Mouse (Mus musculus): ENCODE results near the gene Idi1. TPM values are rescaled to one million over a fixed set of nuclear protein-coding genes. Genes with fewer than 3 reads are reported as not detected.
"Not testable (repeated sequence)": the region's sequence is repeated elsewhere in the genome, so short reads cannot be mapped to it uniquely, and the experiment has no call there.

Gene Idi1
- polyA plus RNA-seq, 1 experiment, result 23.6 TPM

DNA sequence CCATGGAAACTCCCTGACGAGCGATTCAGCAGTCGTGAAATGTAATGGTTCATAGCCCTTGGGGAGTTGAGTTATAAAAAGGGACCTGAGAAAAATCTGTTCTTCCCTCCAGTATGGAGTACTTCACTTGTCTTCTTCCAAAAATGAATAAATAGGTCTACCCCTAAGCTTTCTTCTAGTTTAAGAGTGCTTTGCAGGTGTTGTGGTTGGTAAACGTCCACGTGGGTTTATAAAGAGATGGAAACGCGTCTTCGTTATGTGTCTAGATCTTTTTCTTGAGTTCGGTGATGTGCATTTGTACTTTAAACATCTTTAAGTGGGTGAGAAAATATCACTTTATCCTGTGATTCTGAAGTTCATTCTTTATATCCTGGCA, 872 bp downstream of the Idi1 start:
- no peak for TF ChIP-seq TCF3 (IDR thresholded peaks at IDR 0.05; ENCODE audit: insufficient read length, low read depth)
- TF ChIP-seq POLR2AphosphoS2 (IDR thresholded peaks at IDR 0.05; ENCODE audit: insufficient read length, low read depth), result no peak
- TF ChIP-seq SRF (IDR thresholded peaks at IDR 0.05; ENCODE audit: control insufficient read depth, insufficient read length, low read depth), result no peak
- TF ChIP-seq MAX (IDR thresholded peaks at IDR 0.05; ENCODE audit: low read depth), result no peak
- TF ChIP-seq POLR2A (IDR thresholded peaks at IDR 0.05; ENCODE audit: insufficient read length, low read depth), result no peak
- no peak for TF ChIP-seq CEBPB (IDR thresholded peaks at IDR 0.05; ENCODE audit: insufficient read depth, poor library complexity, severe bottlenecking)
- no peak for TF ChIP-seq TCF12 (IDR thresholded peaks at IDR 0.05; ENCODE audit: insufficient read depth, poor library complexity, severe bottlenecking)
- no peak for TF ChIP-seq MYOG (IDR thresholded peaks at IDR 0.05; ENCODE audit: control insufficient read depth in 1 of 3, insufficient read depth in 1 of 3, insufficient read length in 2 of 3, low read depth in 2 of 3)
- TF ChIP-seq MYOD1 (IDR thresholded peaks at IDR 0.05; ENCODE audit: control insufficient read depth in 1 of 3, insufficient read length in 2 of 3, low read depth in 2 of 3), result no peak
- TF ChIP-seq REST (IDR thresholded peaks at IDR 0.05; ENCODE audit: insufficient read depth, insufficient read length), result no peak
- no peak for TF ChIP-seq E2F4 (IDR thresholded peaks at IDR 0.05; ENCODE audit: insufficient read depth)
- no peak for TF ChIP-seq USF1 (IDR thresholded peaks at IDR 0.05; ENCODE audit: low read depth)

GRCm38 (mm10) chr13:8888603-8889002, 3.3 kb downstream of the Idi1 start:
- H3K4me2 ChIP-seq (ENCODE audit: low read depth), result peak overlapping the region; percentile 91
- no peak overlapping the region for H3ac ChIP-seq (ENCODE audit: control insufficient read depth, insufficient read length)
- H3K36me3 ChIP-seq (ENCODE audit: control insufficient read depth, insufficient read depth), result peaks cover 15% of the 10 kb centered on the region
- peaks cover 31% of the 10 kb centered on the region for H3K79me2 ChIP-seq (ENCODE audit: control insufficient read depth, insufficient read depth)
- TF ChIP-seq REST (IDR thresholded peaks at IDR 0.05; ENCODE audit: insufficient read depth, insufficient read length), result no peak
- no peak for TF ChIP-seq TCF12 (IDR thresholded peaks at IDR 0.05; ENCODE audit: insufficient read depth, poor library complexity, severe bottlenecking)
- no peak for TF ChIP-seq TCF3 (IDR thresholded peaks at IDR 0.05; ENCODE audit: insufficient read length, low read depth)
- TF ChIP-seq MAX (IDR thresholded peaks at IDR 0.05; ENCODE audit: low read depth), result no peak
- no peak for TF ChIP-seq MYOG (IDR thresholded peaks at IDR 0.05; ENCODE audit: control insufficient read depth in 1 of 3, insufficient read depth in 1 of 3, insufficient read length in 2 of 3, low read depth in 2 of 3)
- TF ChIP-seq E2F4 (IDR thresholded peaks at IDR 0.05; ENCODE audit: insufficient read depth), result no peak
- no peak for TF ChIP-seq POLR2A (IDR thresholded peaks at IDR 0.05; ENCODE audit: insufficient read length, low read depth)
- TF ChIP-seq CEBPB (IDR thresholded peaks at IDR 0.05; ENCODE audit: insufficient read depth, poor library complexity, severe bottlenecking), result no peak
- no peak overlapping the region for H3K4me3 ChIP-seq
- no peaks in the 10 kb centered on the region for H3K27me3 ChIP-seq (ENCODE audit: control insufficient read depth, insufficient read depth, insufficient read length)

More for the DNA sequence above, 872 bp downstream of the Idi1 start:
- Histone ChIP-seq H3K36me3 (ENCODE audit: control insufficient read depth, insufficient read depth) (peaks cover 15% of the 10 kb centered on the region), H3ac (ENCODE audit: control insufficient read depth, insufficient read length) (peak overlapping the region; percentile 56), H3K27me3 (ENCODE audit: control insufficient read depth, insufficient read depth, insufficient read length) (no peaks in the 10 kb centered on the region), H3K79me2 (ENCODE audit: control insufficient read depth, insufficient read depth) (peaks cover 31% of the 10 kb centered on the region), H3K4me3 (peak overlapping the region; percentile 79), H3K4me2 (ENCODE audit: low read depth) (peak overlapping the region; percentile 91)

- H3K4me2 ChIP-seq (ENCODE audit: low read depth); H3K36me3 ChIP-seq (ENCODE audit: control insufficient read depth, insufficient read depth); H3K27me3 ChIP-seq (ENCODE audit: control insufficient read depth, insufficient read depth, insufficient read length); H3K4me3 ChIP-seq; H3ac ChIP-seq (ENCODE audit: control insufficient read depth, insufficient read length); H3K79me2 ChIP-seq (ENCODE audit: control insufficient read depth, insufficient read depth): not testable (repeated sequence)
Observed at GRCm38 (mm10) chr13:8905986-8906385, 20.7 kb downstream of the Idi1 start.

DNA sequence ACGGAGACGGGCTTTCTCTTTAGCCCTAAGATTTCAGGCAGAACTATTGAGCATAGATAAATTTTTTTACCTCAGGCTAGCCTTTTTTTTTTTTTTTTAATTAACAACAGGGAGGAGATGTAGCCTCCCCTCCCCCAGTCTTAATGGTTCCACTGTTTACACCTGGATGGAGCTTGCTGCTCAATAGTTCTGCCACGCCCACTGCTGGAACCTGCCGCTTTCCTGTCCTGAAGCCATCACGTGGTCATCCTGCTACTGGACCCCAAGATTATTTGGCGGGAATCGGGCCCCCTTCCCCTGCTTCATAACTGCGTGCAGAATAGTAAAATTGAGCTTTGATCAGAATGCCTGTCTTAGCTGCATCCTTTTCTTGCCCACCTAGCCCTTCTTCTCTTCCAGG, 28.6 kb downstream of the Idi1 start:
- H3K27me3 ChIP-seq (ENCODE audit: control insufficient read depth, insufficient read depth, insufficient read length); H3ac ChIP-seq (ENCODE audit: control insufficient read depth, insufficient read length): not testable (repeated sequence)

GRCm38 (mm10) chr13:8933499-8933898, 48.2 kb downstream of the Idi1 start:
- Histone ChIP-seq H3K36me3 (ENCODE audit: control insufficient read depth, insufficient read depth) (no peaks in the 10 kb centered on the region), H3ac (ENCODE audit: control insufficient read depth, insufficient read length) (no peak overlapping the region)
- TF ChIP-seq MAX (IDR thresholded peaks at IDR 0.05; ENCODE audit: low read depth), result no peak
- TF ChIP-seq POLR2AphosphoS2 (IDR thresholded peaks at IDR 0.05; ENCODE audit: insufficient read length, low read depth), result no peak
- TF ChIP-seq REST (IDR thresholded peaks at IDR 0.05; ENCODE audit: insufficient read depth, insufficient read length), result no peak
- no peak for TF ChIP-seq CEBPB (IDR thresholded peaks at IDR 0.05; ENCODE audit: insufficient read depth, poor library complexity, severe bottlenecking)

More for the DNA sequence above, 28.6 kb downstream of the Idi1 start:
- not testable (repeated sequence) for H3K79me2 ChIP-seq (ENCODE audit: control insufficient read depth, insufficient read depth); H3K36me3 ChIP-seq (ENCODE audit: control insufficient read depth, insufficient read depth); H3K4me3 ChIP-seq; H3K4me2 ChIP-seq (ENCODE audit: low read depth)

GRCm38 (mm10) chr13:8937611-8938140, 52.4 kb downstream of the Idi1 start:
- H3ac ChIP-seq (ENCODE audit: control insufficient read depth, insufficient read length); H3K36me3 ChIP-seq (ENCODE audit: control insufficient read depth, insufficient read depth); H3K79me2 ChIP-seq (ENCODE audit: control insufficient read depth, insufficient read depth); H3K27me3 ChIP-seq (ENCODE audit: control insufficient read depth, insufficient read depth, insufficient read length); H3K4me3 ChIP-seq; H3K4me2 ChIP-seq (ENCODE audit: low read depth): not testable (repeated sequence)

More at GRCm38 (mm10) chr13:8933499-8933898, 48.2 kb downstream of the Idi1 start:
- Histone ChIP-seq H3K4me2 (ENCODE audit: low read depth) (no peak overlapping the region), H3K4me3 (no peak overlapping the region), H3K27me3 (ENCODE audit: control insufficient read depth, insufficient read depth, insufficient read length) (peaks cover 7% of the 10 kb centered on the region), H3K79me2 (ENCODE audit: control insufficient read depth, insufficient read depth) (no peaks in the 10 kb centered on the region)

GRCm38 (mm10) chr13:8941110-8941509, 55.8 kb downstream of the Idi1 start:
- H3K4me2 ChIP-seq (ENCODE audit: low read depth); H3ac ChIP-seq (ENCODE audit: control insufficient read depth, insufficient read length); H3K36me3 ChIP-seq (ENCODE audit: control insufficient read depth, insufficient read depth); H3K4me3 ChIP-seq; H3K79me2 ChIP-seq (ENCODE audit: control insufficient read depth, insufficient read depth); H3K27me3 ChIP-seq (ENCODE audit: control insufficient read depth, insufficient read depth, insufficient read length): not testable (repeated sequence)

DNA sequence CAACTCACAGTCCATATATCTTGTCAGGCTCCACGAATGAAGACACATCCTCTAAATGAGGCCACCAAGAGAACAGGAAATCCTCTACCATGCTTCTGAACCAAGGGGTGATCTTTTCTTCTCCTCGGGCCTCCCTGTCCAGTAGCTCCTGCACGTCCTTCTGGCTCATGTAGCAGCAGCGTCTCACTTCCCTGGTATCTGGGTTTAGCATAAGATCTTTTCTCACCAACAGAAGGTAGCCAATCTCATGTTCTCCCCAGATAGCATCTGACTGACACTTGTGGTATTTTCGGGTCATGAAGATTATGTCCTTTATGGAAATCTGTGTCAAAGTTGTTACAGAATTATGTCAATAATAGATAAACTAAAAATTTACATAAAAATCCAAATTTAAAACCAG, 56.4 kb downstream of the Idi1 start:
- not testable (repeated sequence) for H3K79me2 ChIP-seq (ENCODE audit: control insufficient read depth, insufficient read depth); H3K36me3 ChIP-seq (ENCODE audit: control insufficient read depth, insufficient read depth); H3K4me2 ChIP-seq (ENCODE audit: low read depth); H3ac ChIP-seq (ENCODE audit: control insufficient read depth, insufficient read length); H3K4me3 ChIP-seq; H3K27me3 ChIP-seq (ENCODE audit: control insufficient read depth, insufficient read depth, insufficient read length)

Data from myocyte (in vitro differentiated cells).